Mouse (Mus musculus) G1E (cell line): ENCODE results near the gene C1qtnf4.

Source experiments
- CTCF ChIP-seq: IDR thresholded peaks from 2 replicates; pipeline ENCODE4 v1.5.1; 2012; ENCODE audit warnings: low read depth, low read length, inconsistent platforms, mixed read lengths
- GATA1 ChIP-seq: IDR thresholded peaks from 2 replicates; pipeline ENCODE4 v1.6.1; 2012; ENCODE audit warnings: borderline replicate concordance, low read length, inconsistent platforms, mixed read lengths

- no peak for TF ChIP-seq GATA1
- no peak for TF ChIP-seq CTCF
These were observed 5.4 kb upstream of the C1qtnf4 start for GRCm38 (mm10) chr2:90880144-90880785.
